Mouse (Mus musculus) forebrain, embryonic 10.5 days (tissue): ENCODE measurements at regions not wholly inside any gene's neighbourhood (a gene's known extent, or its start where the extent isn't known, plus 50 kb on each side); places are given as distances from the start of the nearest gene placed in this dataset. TPM values are rescaled to one million over a fixed set of nuclear protein-coding genes. Genes with fewer than 3 reads are reported as not detected.

Experiments
- DNase-seq: peaks from one replicate; pipeline ENCODE4 v3.0.0-alpha.2; 2017; ENCODE audit warnings: low spot score; ENCODE audit errors: extremely low spot score
- H3K27ac ChIP-seq: fragments of 300-500 bp; sonication (generic); 2 replicates; pipeline ENCODE4 v1.5.1; 2016; ENCODE audit warnings: mild to moderate bottlenecking
- H3K27me3 ChIP-seq: fragments of 300-500 bp; sonication (generic); 2 replicates; pipeline ENCODE4 v1.6.1; 2016; ENCODE audit warnings: mild to moderate bottlenecking; ENCODE audit not compliant: poor library complexity, severe bottlenecking
- H3K36me3 ChIP-seq: fragments of 300-500 bp; sonication (generic); replicated peaks from 2 replicates; pipeline ENCODE4 v1.6.1; 2016; ENCODE audit warnings: mild to moderate bottlenecking, moderate library complexity
- H3K4me1 ChIP-seq: fragments of 300-500 bp; sonication (generic); 2 replicates; pipeline ENCODE4 v1.6.1; 2016
- H3K4me3 ChIP-seq: fragments of 300-500 bp; sonication (generic); 2 replicates; pipeline ENCODE4 v1.5.1; 2016; ENCODE audit warnings: mild to moderate bottlenecking, moderate library complexity
- H3K9me3 ChIP-seq: fragments of 300-500 bp; sonication (generic); 2 replicates; pipeline ENCODE4 v1.6.1; 2016; ENCODE audit warnings: mild to moderate bottlenecking, moderate library complexity
- WGBS: fragments of 180-500 bp; shearing (Covaris S2); methylation state at CpG from one replicate; pipeline ENCODE4 v1.1.7; 2016; 5-methylcytosine and 5-hydroxymethylcytosine counted together
- microRNA-seq: library from miRNA; unstranded; fragments of <30 nt; microRNA quantifications from one replicate; pipeline ENCODE4, GENCODE M21; 2017

DNA sequence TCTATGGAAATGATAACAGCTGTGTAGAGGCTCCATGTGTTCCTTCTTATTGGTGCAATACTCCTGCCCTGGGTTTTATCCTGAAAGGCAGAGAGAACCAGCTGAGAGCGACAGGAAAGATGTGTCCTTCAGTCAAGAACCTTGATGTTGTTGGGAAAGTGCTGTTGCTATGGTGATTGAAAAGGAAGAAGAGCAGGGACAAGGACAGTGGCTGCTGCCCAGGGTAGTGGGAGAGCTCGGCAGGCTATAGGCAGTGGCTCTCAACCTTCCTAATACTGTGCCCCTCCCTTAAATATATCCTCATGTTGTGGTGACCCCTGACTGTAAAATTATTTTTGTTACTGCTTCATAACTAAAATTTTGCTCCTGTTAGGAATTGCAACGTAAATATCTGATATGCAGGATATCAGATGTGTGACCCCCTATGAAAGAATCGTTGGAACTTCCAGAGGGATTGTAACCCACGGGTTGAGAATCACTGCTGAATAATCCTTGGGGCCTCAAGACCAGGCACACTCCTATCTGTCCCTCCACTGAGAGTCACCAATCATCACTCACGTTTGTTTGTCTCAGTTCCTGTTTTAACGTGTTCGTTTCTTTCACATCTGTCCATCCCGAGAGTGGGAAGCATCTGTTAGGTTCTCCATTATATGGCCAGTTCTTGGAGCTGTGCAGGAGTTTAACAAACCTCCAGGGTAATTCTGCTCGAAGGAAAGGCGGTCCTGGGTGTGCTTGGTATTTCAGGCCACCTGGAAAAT lies 68.9 kb upstream of the Smim23 start:
- H3K4me1 ChIP-seq = peaks cover under 1% of the 10 kb centered on the region; the same call in 1 of the 2 replicates
- H3K36me3 ChIP-seq = no peaks in the 10 kb centered on the region
- H3K4me3 ChIP-seq = no peak overlapping the region
- no peaks in the 10 kb centered on the region for H3K9me3 ChIP-seq
- WGBS = 76% methylated on average over 11 of the region's 11 CpGs
- no peaks in the 10 kb centered on the region for H3K27me3 ChIP-seq
- no peak overlapping the region for H3K27ac ChIP-seq
- no peak for DNase-seq

DNA sequence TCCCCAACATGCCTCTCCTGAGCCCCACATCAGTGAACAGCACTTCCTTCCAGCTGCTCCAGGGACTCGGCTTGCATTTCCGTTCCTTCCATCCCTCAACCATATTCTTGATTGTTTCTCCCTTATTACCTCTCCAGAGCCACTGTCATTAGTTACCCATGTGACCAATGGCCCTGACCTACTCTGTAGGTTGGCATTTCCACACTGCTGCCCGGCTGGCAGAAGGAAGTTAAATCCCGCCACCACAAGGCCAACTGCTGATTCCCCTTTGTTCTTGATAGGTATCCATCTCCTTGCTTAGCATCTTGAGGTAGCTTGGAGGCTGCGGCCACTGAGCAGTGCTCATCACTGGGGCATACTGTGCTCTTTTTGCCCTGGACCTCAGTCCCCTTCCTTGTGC lies 68.1 kb upstream of the Smim23 start:
- Histone ChIP-seq H3K27ac (no peak overlapping the region), H3K4me1 (no peaks in the 10 kb centered on the region), H3K9me3 (no peaks in the 10 kb centered on the region), H3K36me3 (no peaks in the 10 kb centered on the region), H3K27me3 (no peaks in the 10 kb centered on the region), H3K4me3 (no peak overlapping the region)
- no peak for DNase-seq
- WGBS = 92% methylated on average over 5 of the region's 5 CpGs

DNA sequence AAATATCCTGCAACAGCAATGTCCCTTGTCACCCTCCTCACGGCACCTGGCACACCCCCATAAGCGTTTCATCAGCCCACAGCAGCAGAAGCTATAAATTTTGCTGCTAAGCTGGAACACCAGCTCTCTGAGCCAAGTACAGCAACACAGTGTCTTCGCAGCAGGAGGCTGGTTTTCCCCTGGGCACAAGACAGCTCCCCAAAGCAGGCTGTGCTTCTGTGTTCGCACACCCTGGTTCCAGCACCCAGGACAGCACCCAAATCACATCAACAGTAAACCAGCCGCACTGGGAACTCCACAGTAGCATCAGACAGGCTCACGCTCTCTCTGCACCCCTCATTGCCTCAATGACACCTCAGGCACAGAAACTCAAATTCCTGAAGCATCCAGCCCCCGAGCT lies 64.8 kb upstream of the Smim23 start:
- Histone ChIP-seq H3K27me3 (no peaks in the 10 kb centered on the region), H3K9me3 (no peaks in the 10 kb centered on the region), H3K4me3 (no peak overlapping the region), H3K4me1 (no peaks in the 10 kb centered on the region), H3K27ac (no peak overlapping the region), H3K36me3 (no peaks in the 10 kb centered on the region)
- WGBS = 38% methylated on average over 7 of the region's 7 CpGs
- DNase-seq = no peak

DNA sequence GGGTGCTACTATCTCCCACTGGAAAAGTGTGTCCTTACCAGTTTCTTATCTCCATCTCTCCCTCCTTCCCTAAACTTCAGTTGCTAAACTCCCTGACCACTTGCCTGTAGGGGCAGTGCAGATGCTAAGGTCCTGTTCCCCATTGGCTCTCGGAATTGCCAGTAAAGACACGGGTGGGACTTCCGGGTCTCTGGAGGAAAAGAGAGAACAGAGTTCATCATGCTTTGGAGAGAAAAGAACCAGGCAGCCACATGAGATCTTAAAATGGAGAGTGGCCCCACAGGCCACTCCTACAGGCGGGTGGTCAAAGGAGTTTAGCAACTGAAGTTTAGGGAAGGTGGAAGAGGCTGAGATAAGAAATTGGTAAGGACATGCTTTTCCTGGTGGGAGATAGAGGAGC lies 60.3 kb upstream of the Smim23 start:
- Histone ChIP-seq H3K9me3 (no peaks in the 10 kb centered on the region), H3K4me1 (peaks cover 5% of the 10 kb centered on the region; the same call in 1 of the 2 replicates), H3K36me3 (no peaks in the 10 kb centered on the region), H3K4me3 (no peak overlapping the region), H3K27ac (no peak overlapping the region), H3K27me3 (no peaks in the 10 kb centered on the region)
- no peak for DNase-seq
- WGBS = 73% methylated on average over 4 of the region's 4 CpGs

DNA sequence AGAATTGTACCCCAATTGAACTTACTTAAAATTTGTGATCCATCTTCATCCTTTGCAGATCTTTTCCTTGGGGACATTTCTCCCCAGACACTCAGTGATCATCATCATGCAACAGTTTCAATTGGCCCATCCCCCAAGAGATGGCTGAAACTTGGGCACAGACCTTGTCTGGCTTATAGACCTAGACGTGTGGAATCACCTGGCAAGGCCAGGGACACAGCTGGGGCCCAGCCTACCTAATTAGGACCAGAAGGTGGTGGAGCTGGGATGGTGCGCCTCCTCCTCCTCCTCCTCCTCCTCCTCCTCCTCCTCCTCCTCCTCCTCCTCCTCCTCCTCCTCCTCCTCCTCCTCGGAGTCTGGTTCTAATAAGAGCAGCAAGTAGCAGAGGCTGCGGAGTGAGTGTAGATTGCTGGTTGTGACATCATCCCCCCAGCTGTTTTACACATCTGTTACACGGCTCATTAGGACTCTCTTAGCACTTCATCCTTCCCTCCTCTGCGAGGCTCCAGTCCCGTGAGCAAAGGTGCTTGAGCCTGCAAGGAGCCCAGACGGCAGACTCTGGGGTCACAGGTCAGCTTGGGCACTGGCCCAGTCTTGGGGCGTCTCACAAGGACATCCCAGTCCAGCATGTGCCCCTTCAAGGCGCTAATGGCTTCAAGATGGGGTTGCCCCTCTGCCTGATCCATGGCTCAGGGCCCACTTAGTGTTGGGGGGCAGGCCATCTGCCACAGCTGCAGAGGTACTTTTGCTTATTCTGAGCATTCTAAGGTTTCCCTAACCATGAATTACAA lies 58.9 kb upstream of the Smim23 start:
- 58% methylated on average over 9 of the region's 10 CpGs for WGBS
- no peak for DNase-seq
- no peak overlapping the region for H3K27ac ChIP-seq
- no peak overlapping the region for H3K4me3 ChIP-seq
- no peaks in the 10 kb centered on the region for H3K27me3 ChIP-seq
- H3K4me1 ChIP-seq = peaks cover 5% of the 10 kb centered on the region; the same call in 1 of the 2 replicates
- H3K9me3 ChIP-seq = peaks cover 3% of the 10 kb centered on the region; the same call in 1 of the 2 replicates
- no peaks in the 10 kb centered on the region for H3K36me3 ChIP-seq

DNA sequence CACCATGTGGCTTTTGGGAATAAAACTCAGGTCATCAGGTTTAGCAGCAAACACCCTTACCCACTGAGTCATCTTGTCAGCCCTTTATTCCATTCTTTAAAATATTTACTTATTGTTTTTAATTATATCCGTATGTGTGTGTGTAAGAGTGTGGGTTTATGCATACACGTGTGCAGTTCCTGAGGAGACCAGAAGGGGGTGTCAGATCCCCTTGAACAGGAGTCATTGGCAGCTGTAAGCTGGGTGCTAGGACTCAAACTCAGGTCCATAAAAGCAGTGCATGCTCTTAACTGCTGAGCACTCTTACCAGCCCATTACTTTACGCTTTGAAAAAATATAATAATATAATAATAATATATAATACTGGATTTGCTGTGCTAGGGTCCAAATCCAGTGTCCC lies 54.6 kb upstream of the Smim23 start:
- 95% methylated on average over 3 of the region's 3 CpGs for WGBS
- Histone ChIP-seq H3K4me3 (no peak overlapping the region), H3K36me3 (no peaks in the 10 kb centered on the region), H3K9me3 (peaks cover 3% of the 10 kb centered on the region; the same call in 1 of the 2 replicates), H3K27ac (no peak overlapping the region), H3K4me1 (peaks cover 5% of the 10 kb centered on the region; the same call in 1 of the 2 replicates), H3K27me3 (no peaks in the 10 kb centered on the region)
- DNase-seq = no peak

Small RNAs in the stretch of these regions (microRNA-seq; reads per million reads assigned to microRNA genes)
- not detected for gene Gm26052
